Mouse (Mus musculus): ENCODE measurements around the gene Igfbp4. TPM values are rescaled to one million over a fixed set of nuclear protein-coding genes. Genes with fewer than 3 reads are reported as not detected.
A peak's percentile ranks its signal among the peaks of the same experiment; 100 is the strongest.

The Igfbp4 gene
- polyA plus RNA-seq, 1 experiment from 2014 or later: 672 TPM

DNA sequence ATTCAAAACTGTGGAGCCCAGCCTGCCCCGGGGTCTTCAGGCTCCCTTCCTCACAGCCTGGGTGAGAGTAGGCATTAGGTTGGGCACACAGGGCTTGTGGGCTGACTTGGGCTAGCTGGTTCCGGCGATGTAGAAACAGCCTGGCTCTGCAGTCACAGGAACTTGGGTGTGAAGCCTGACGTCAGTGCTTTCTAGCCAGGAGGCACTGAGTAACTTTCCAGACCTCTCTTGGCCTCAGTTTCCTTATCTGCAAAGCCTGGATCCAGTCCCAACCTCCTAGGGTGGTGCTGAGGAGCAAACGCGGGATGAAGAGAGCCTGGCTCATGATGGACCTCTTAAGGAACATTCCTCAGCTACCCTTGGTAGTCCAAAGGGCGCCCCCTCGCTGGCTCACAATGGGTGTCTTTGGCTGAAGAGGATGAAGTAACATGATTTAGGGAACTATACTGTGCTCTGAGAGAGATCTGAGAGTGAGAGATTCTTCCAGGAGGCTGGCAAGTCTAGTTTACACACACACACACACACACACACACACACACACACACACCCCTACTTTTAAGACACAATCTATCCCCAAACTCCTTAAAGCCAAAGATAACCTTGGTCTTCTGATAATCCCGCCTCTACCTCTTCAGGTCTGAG, 40.0 kb downstream of the Igfbp4 start:
- DNase-seq (no peak), ATAC-seq (no peak)
- Histone ChIP-seq H3K4me1 (ENCODE audit: insufficient read depth) (peaks cover 5% of the 10 kb centered on the region; the same call in 1 of the 2 replicates), H3K27me3 (ENCODE audit: insufficient read depth, low read length) (no peaks in the 10 kb centered on the region), H3K4me3 (ENCODE audit: low read depth, low read length) (no peak overlapping the region), H3K4me2 (ENCODE audit: low read depth, low read length) (no peak overlapping the region), H3K36me3 (replicated peaks; ENCODE audit: insufficient read depth, low read length) (no peaks in the 10 kb centered on the region), H3K27ac (ENCODE audit: low read depth) (no peak overlapping the region), H3K9me3 (ENCODE audit: low read length) (no peaks in the 10 kb centered on the region), H3K9ac (replicated peaks) (no peak overlapping the region)
- 58% methylated on average over 9 of the region's 9 CpGs for WGBS (ENCODE audit: insufficient replicate concordance)
- TF ChIP-seq EP300 (IDR thresholded peaks at IDR 0.05; ENCODE audit: low read depth): no peak
- TF ChIP-seq CTCF (IDR thresholded peaks at IDR 0.05; ENCODE audit: low read depth): peak; percentile 11; the same call in 1 of the 2 replicates

DNA sequence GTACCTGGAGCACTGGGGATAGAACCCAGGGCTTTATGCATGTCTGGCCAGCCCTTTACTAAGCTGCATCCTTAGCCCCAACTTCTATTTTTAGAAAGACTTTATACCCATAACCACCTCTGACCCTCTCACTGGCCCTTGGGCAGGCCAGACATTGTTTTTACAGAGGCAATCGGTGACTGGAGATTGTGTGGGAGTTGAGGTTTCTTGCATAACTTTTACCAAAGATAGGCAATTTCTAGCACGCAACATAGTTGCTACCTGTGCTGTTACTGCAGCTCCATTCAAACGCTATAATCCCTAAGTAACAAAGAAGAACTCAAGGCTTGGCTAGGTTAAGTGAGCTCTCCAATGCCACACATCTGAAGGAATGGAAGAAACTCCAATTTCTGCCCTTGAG, 40.5 kb downstream of the Igfbp4 start:
- H3K4me2 ChIP-seq (ENCODE audit: low read depth, low read length): no peak overlapping the region
- no peak; the same call in 1 of the 2 replicates for ATAC-seq
- H3K4me1 ChIP-seq (ENCODE audit: insufficient read depth): peaks cover 5% of the 10 kb centered on the region; the same call in 1 of the 2 replicates
- H3K36me3 ChIP-seq (replicated peaks; ENCODE audit: insufficient read depth, low read length): no peaks in the 10 kb centered on the region
- TF ChIP-seq CTCF (IDR thresholded peaks at IDR 0.05; ENCODE audit: low read depth) (no peak), EP300 (IDR thresholded peaks at IDR 0.05; ENCODE audit: low read depth) (no peak)
- H3K4me3 ChIP-seq (ENCODE audit: low read depth, low read length): no peak overlapping the region
- DNase-seq: no peak
- WGBS (ENCODE audit: insufficient replicate concordance): 38% methylated on average over 3 of the region's 3 CpGs
- no peak overlapping the region for H3K27ac ChIP-seq (ENCODE audit: low read depth)
- H3K9me3 ChIP-seq (ENCODE audit: low read length): no peaks in the 10 kb centered on the region
- no peaks in the 10 kb centered on the region for H3K27me3 ChIP-seq (ENCODE audit: insufficient read depth, low read length)
- no peak overlapping the region for H3K9ac ChIP-seq (replicated peaks)

DNA sequence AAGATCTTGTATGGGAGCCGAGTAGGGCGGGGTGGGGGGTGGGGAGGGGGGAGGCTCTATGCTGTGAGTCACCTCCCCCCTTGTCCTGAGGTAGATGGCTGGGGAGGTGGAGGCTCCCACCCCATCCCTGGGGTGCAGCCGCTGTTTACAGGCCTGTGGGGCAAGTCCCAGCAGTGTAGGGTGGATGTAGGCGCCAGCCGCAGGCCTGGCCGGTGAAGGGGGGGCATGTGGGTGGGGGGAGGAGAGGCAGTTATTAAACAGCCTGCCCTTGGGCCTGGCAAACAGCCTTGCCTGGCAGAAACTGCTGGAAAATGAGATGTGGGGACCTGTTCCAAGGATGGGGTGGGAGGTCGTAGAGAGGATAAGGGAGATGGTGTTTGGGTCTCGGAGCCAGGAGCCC, 41.1 kb downstream of the Igfbp4 start:
- no peak for ATAC-seq
- 68% methylated on average over 8 of the region's 8 CpGs for WGBS (ENCODE audit: insufficient replicate concordance)
- H3K27ac ChIP-seq (ENCODE audit: low read depth): no peak overlapping the region

DNA sequence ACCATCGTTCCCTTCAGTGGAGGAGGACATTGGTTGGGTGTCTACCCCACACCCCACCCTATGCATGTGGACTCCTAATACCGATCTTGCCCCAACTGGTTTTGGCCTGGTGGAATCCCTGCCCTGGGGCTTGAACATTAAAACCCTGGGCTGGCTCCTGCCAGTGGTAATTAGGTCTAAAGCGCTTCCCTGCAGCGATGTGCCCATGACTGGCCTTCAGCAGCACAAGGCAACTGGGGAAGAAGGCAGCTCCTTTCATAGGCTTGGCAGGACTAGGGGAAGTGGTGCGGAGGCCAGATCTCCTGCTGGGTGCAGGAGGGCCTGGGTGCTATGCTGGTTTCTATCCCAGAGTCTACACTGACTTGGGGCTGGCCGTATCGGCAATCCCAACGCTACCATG, 42.5 kb downstream of the Igfbp4 start:
- Histone ChIP-seq H3K9me3 (ENCODE audit: low read length) (no peaks in the 10 kb centered on the region), H3K4me2 (ENCODE audit: low read depth, low read length) (no peak overlapping the region), H3K9ac (replicated peaks) (no peak overlapping the region), H3K4me1 (ENCODE audit: insufficient read depth) (peaks cover 5% of the 10 kb centered on the region; the same call in 1 of the 2 replicates), H3K36me3 (replicated peaks; ENCODE audit: insufficient read depth, low read length) (no peaks in the 10 kb centered on the region), H3K27ac (ENCODE audit: low read depth) (no peak overlapping the region), H3K27me3 (ENCODE audit: insufficient read depth, low read length) (no peaks in the 10 kb centered on the region), H3K4me3 (ENCODE audit: low read depth, low read length) (no peak overlapping the region)
- no peak for DNase-seq
- TF ChIP-seq EP300 (IDR thresholded peaks at IDR 0.05; ENCODE audit: low read depth) (no peak), CTCF (IDR thresholded peaks at IDR 0.05; ENCODE audit: low read depth) (no peak)
- 86% methylated on average over 8 of the region's 8 CpGs for WGBS (ENCODE audit: insufficient replicate concordance)
- ATAC-seq: no peak

More for the DNA sequence above, 41.1 kb downstream of the Igfbp4 start:
- Histone ChIP-seq H3K9me3 (ENCODE audit: low read length) (no peaks in the 10 kb centered on the region), H3K4me3 (ENCODE audit: low read depth, low read length) (no peak overlapping the region), H3K36me3 (replicated peaks; ENCODE audit: insufficient read depth, low read length) (no peaks in the 10 kb centered on the region), H3K4me1 (ENCODE audit: insufficient read depth) (peaks cover 5% of the 10 kb centered on the region; the same call in 1 of the 2 replicates), H3K4me2 (ENCODE audit: low read depth, low read length) (no peak overlapping the region), H3K27me3 (ENCODE audit: insufficient read depth, low read length) (no peaks in the 10 kb centered on the region), H3K9ac (replicated peaks) (no peak overlapping the region)
- TF ChIP-seq CTCF (IDR thresholded peaks at IDR 0.05; ENCODE audit: low read depth) (no peak), EP300 (IDR thresholded peaks at IDR 0.05; ENCODE audit: low read depth) (no peak)
- DNase-seq: no peak

DNA sequence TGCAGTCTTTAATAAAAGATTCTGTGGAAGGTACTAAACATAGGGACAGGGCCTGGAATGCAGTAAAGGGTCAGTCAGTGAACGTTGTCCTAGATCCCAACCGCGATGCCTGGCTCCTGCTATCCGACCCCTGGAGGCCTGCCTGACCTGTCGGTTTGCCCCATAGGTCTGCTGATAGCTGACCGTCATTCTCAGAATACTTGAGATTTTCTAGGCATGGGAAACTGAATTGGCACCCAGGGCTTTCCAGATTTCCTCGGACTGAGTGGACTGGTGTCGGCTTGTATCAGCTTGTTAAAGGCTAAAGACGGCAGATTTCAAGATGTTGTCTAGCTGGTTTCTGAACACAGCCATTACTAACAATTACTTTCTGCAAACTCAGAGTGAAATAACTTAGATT, 43.3 kb downstream of the Igfbp4 start:
- Histone ChIP-seq H3K27ac (ENCODE audit: low read depth) (no peak overlapping the region), H3K36me3 (replicated peaks; ENCODE audit: insufficient read depth, low read length) (no peaks in the 10 kb centered on the region), H3K9ac (replicated peaks) (no peak overlapping the region), H3K4me2 (ENCODE audit: low read depth, low read length) (no peak overlapping the region), H3K4me3 (ENCODE audit: low read depth, low read length) (no peak overlapping the region), H3K27me3 (ENCODE audit: insufficient read depth, low read length) (no peaks in the 10 kb centered on the region), H3K4me1 (ENCODE audit: insufficient read depth) (peaks cover 5% of the 10 kb centered on the region; the same call in 1 of the 2 replicates), H3K9me3 (ENCODE audit: low read length) (no peaks in the 10 kb centered on the region)
- ATAC-seq: no peak
- WGBS (ENCODE audit: insufficient replicate concordance): 72% methylated on average over 9 of the region's 9 CpGs
- no peak for DNase-seq
- TF ChIP-seq EP300 (IDR thresholded peaks at IDR 0.05; ENCODE audit: low read depth) (no peak), CTCF (IDR thresholded peaks at IDR 0.05; ENCODE audit: low read depth) (no peak)

DNA sequence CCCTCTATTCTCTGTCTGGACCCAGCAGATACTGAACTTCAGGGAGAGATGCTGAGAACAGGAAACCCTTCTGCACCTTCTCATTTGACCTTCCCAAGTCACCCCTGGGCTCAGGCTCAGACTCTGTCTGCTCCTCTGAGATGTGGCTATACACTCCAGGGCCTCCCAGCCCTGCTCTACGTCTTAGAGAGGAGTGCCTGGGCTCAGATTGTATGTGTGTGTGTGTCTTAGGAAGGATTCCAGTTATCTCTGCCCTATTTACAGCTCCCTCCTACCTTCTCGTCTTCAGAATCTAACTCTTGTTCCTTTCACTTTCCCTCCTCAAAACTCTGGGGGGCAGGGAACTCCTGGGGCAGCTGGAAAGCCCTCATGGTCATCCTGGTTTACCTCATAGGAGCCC, 47.4 kb downstream of the Igfbp4 start:
- Histone ChIP-seq H3K4me1 (ENCODE audit: insufficient read depth) (no peaks in the 10 kb centered on the region), H3K4me2 (ENCODE audit: low read depth, low read length) (no peak overlapping the region), H3K4me3 (ENCODE audit: low read depth, low read length) (no peak overlapping the region), H3K27me3 (ENCODE audit: insufficient read depth, low read length) (no peaks in the 10 kb centered on the region), H3K9ac (replicated peaks) (no peak overlapping the region), H3K9me3 (ENCODE audit: low read length) (no peaks in the 10 kb centered on the region), H3K27ac (ENCODE audit: low read depth) (no peak overlapping the region), H3K36me3 (replicated peaks; ENCODE audit: insufficient read depth, low read length) (no peaks in the 10 kb centered on the region)
- TF ChIP-seq CTCF (IDR thresholded peaks at IDR 0.05; ENCODE audit: low read depth): no peak
- no peak for TF ChIP-seq EP300 (IDR thresholded peaks at IDR 0.05; ENCODE audit: low read depth)
- ATAC-seq (no peak), DNase-seq (no peak)
- 54% methylated on average over 2 of the region's 2 CpGs for WGBS (ENCODE audit: insufficient replicate concordance)

All from liver, postnatal 0 days (tissue).